Mouse (Mus musculus) midbrain, embryonic 16.5 days (tissue): ENCODE data around the gene Atp6v1g2. TPM values are rescaled to one million over a fixed set of nuclear protein-coding genes. Genes with fewer than 3 reads are reported as not detected.

Source experiments
- ATAC-seq: fragments of 200-750 bp; cut with Nextera tagmentation; 2 replicates; pipeline ENCODE4 v1.8.0; 2017; ENCODE audit warnings: moderate TSS enrichment
- H3K27ac ChIP-seq: fragments of 300-500 bp; sonication (generic); 2 replicates; pipeline ENCODE4 v1.5.1; 2014; ENCODE audit warnings: mild to moderate bottlenecking, low read length, mixed read lengths
- H3K27me3 ChIP-seq: fragments of 300-500 bp; sonication (generic); 2 replicates; pipeline ENCODE4 v1.6.1; 2014; ENCODE audit warnings: low read depth, low read length, mixed read lengths; ENCODE audit not compliant: control insufficient read depth, insufficient read depth
- H3K36me3 ChIP-seq: fragments of 300-500 bp; sonication (generic); 2 replicates; pipeline ENCODE4 v1.6.1; 2014; ENCODE audit warnings: mild to moderate bottlenecking, low read length, moderate library complexity, mixed read lengths; ENCODE audit not compliant: control insufficient read depth, insufficient read depth
- H3K4me1 ChIP-seq: fragments of 300-500 bp; sonication (generic); 2 replicates; pipeline ENCODE4 v1.6.1; 2014; ENCODE audit warnings: mild to moderate bottlenecking, low read length, mixed read lengths; ENCODE audit not compliant: control insufficient read depth, insufficient read depth
- H3K4me2 ChIP-seq: fragments of 300-500 bp; sonication (generic); 2 replicates; pipeline ENCODE4 v1.6.1; 2014; ENCODE audit warnings: mild to moderate bottlenecking, low read length, mixed read lengths
- H3K4me3 ChIP-seq: fragments of 300-500 bp; sonication (generic); 2 replicates; pipeline ENCODE4 v1.5.1; 2014; ENCODE audit warnings: low read depth, mild to moderate bottlenecking, low read length, moderate library complexity, mixed read lengths
- H3K9ac ChIP-seq: fragments of 300-500 bp; sonication (generic); 2 replicates; pipeline ENCODE4 v1.6.1; 2014; ENCODE audit warnings: low read depth, low read length, mixed read lengths
- H3K9me3 ChIP-seq: fragments of 300-500 bp; sonication (generic); replicated peaks from 2 replicates; pipeline ENCODE4 v1.6.1; 2014; ENCODE audit warnings: mild to moderate bottlenecking, low read length, mixed read lengths; ENCODE audit not compliant: control insufficient read depth, poor library complexity, severe bottlenecking
- WGBS: fragments of 180-500 bp; shearing (Covaris S2); extraction: QIAGEN DNeasy Blood & Tissue Kit; methylation state at CpG from one replicate; pipeline ENCODE4 v1.1.7; 2014; 5-methylcytosine and 5-hydroxymethylcytosine counted together
- polyA plus RNA-seq: library from polyadenylated mRNA; unstranded; fragments of >200 nt; fragmentation: Nextera tagmentation; extraction: Ambion mirVana; gene quantifications from 2 replicates; pipeline ENCODE4 v1.2.1, GENCODE M21; 2015

Gene Atp6v1g2
- polyA plus RNA-seq, 1 experiment from 2014 or later: 139 TPM

GRCm38 (mm10) chr17:35200398-35200797 is 33.1 kb upstream of the Atp6v1g2 start:
- no peak for ATAC-seq
- Histone ChIP-seq H3K27me3 (peaks cover 18% of the 10 kb centered on the region), H3K4me2 (no peak overlapping the region), H3K4me3 (no peak overlapping the region), H3K27ac (no peak overlapping the region), H3K9me3 (no peaks in the 10 kb centered on the region), H3K36me3 (no peaks in the 10 kb centered on the region), H3K9ac (no peak overlapping the region), H3K4me1 (peaks cover 7% of the 10 kb centered on the region; the same call in 1 of the 2 replicates)
- 90% methylated on average over 11 of the region's 11 CpGs for WGBS

GRCm38 (mm10) chr17:35201128-35201527 is 32.3 kb upstream of the Atp6v1g2 start:
- Histone ChIP-seq H3K4me1 (0 out of 2 replicates have a peak, but pooled peaks cover under 1% of the 10 kb centered on the region), H3K36me3 (no peaks in the 10 kb centered on the region), H3K27ac (no peak overlapping the region), H3K27me3 (peaks cover 12% of the 10 kb centered on the region), H3K9ac (no peak overlapping the region), H3K4me3 (no peak overlapping the region), H3K9me3 (no peaks in the 10 kb centered on the region), H3K4me2 (no peak overlapping the region)
- no peak for ATAC-seq
- WGBS: 86% methylated on average over 11 of the region's 11 CpGs

GRCm38 (mm10) chr17:35201787-35202186 is 31.7 kb upstream of the Atp6v1g2 start, which contains the start of gene Tnf:
Gene Tnf (minus strand): TSS chr17:35202007.
- Histone ChIP-seq H3K9me3 (no peaks in the 10 kb centered on the region), H3K4me1 (no peaks in the 10 kb centered on the region), H3K9ac (no peak within 1 kb of the TSS), H3K36me3 (no peaks in the 10 kb centered on the region), H3K4me2 (no peak within 1 kb of the TSS), H3K4me3 (no peak within 1 kb of the TSS), H3K27me3 (peaks cover 9% of the 10 kb centered on the region), H3K27ac (no peak within 1 kb of the TSS)
- ATAC-seq: no peak
- 51% methylated on average over 13 of the region's 13 CpGs for WGBS

- Histone ChIP-seq H3K9ac (no peak overlapping the region), H3K36me3 (no peaks in the 10 kb centered on the region), H3K4me3 (no peak overlapping the region), H3K27ac (no peak overlapping the region), H3K4me2 (no peak overlapping the region), H3K9me3 (no peaks in the 10 kb centered on the region), H3K4me1 (no peaks in the 10 kb centered on the region), H3K27me3 (peaks cover 5% of the 10 kb centered on the region)
- 88% methylated on average over 4 of the region's 4 CpGs for WGBS
- no peak for ATAC-seq
Observed at GRCm38 (mm10) chr17:35202442-35202841, 31.0 kb upstream of the Atp6v1g2 start.

- ATAC-seq: no peak
- Histone ChIP-seq H3K9ac (0 out of 2 replicates have a peak within 1 kb of the TSS, but pooled peaks have one; percentile 40), H3K36me3 (no peaks in the 10 kb centered on the region), H3K27me3 (peaks cover 5% of the 10 kb centered on the region), H3K27ac (no peak within 1 kb of the TSS), H3K4me1 (no peaks in the 10 kb centered on the region), H3K9me3 (no peaks in the 10 kb centered on the region), H3K4me3 (no peak within 1 kb of the TSS), H3K4me2 (0 out of 2 replicates have a peak within 1 kb of the TSS, but pooled peaks have one; percentile 3)
- WGBS: 33% methylated on average over 20 of the region's 20 CpGs
Observed at GRCm38 (mm10) chr17:35204494-35205379, 28.7 kb upstream of the Atp6v1g2 start, which contains the start of gene Lta. Gene Lta (minus strand): TSS chr17:35205351.

- H3K27me3 ChIP-seq: peaks cover 5% of the 10 kb centered on the region
Observed at GRCm38 (mm10) chr17:35205380-35205769, 28.1 kb upstream of the Atp6v1g2 start.

GRCm38 (mm10) chr17:35209785-35210535 is 23.5 kb upstream of the Atp6v1g2 start:
- ATAC-seq: no peak
- no peak overlapping the region for H3K4me3 ChIP-seq
- WGBS: 68% methylated on average over 12 of the region's 12 CpGs
- H3K27me3 ChIP-seq: no peaks in the 10 kb centered on the region
- H3K4me1 ChIP-seq: no peaks in the 10 kb centered on the region
- H3K9ac ChIP-seq: no peak overlapping the region
- H3K27ac ChIP-seq: no peak overlapping the region
- no peaks in the 10 kb centered on the region for H3K9me3 ChIP-seq
- no peak overlapping the region for H3K4me2 ChIP-seq
- no peaks in the 10 kb centered on the region for H3K36me3 ChIP-seq

More at GRCm38 (mm10) chr17:35205380-35205769, 28.1 kb upstream of the Atp6v1g2 start:
- 69% methylated on average over 10 of the region's 10 CpGs for WGBS
- Histone ChIP-seq H3K27ac (no peak overlapping the region), H3K36me3 (no peaks in the 10 kb centered on the region), H3K9ac (0 out of 2 replicates have a peak overlapping the region, but pooled peaks have one; percentile 40), H3K4me3 (no peak overlapping the region), H3K4me1 (no peaks in the 10 kb centered on the region), H3K4me2 (no peak overlapping the region), H3K9me3 (no peaks in the 10 kb centered on the region)
- ATAC-seq: no peak

GRCm38 (mm10) chr17:35210593-35210992 is 22.9 kb upstream of the Atp6v1g2 start:
- H3K9ac ChIP-seq: no peak overlapping the region
- no peak overlapping the region for H3K27ac ChIP-seq
- no peaks in the 10 kb centered on the region for H3K27me3 ChIP-seq
- H3K36me3 ChIP-seq: no peaks in the 10 kb centered on the region
- H3K4me2 ChIP-seq: no peak overlapping the region
- no peaks in the 10 kb centered on the region for H3K9me3 ChIP-seq
- H3K4me3 ChIP-seq: no peak overlapping the region
- no peaks in the 10 kb centered on the region for H3K4me1 ChIP-seq
- WGBS: 79% methylated on average over 3 of the region's 3 CpGs
- ATAC-seq: no peak
